Mouse (Mus musculus) G1E (cell line): Measurements from ENCODE around the gene Adgrb3. TPM values are rescaled to one million over a fixed set of nuclear protein-coding genes. Genes with fewer than 3 reads are reported as not detected.

Source experiments
- ATAC-seq: 2 replicates; pipeline ENCODE4 v1.8.0; 2016; ENCODE audit warnings: mild to moderate bottlenecking; ENCODE audit not compliant: insufficient number of reproducible peaks, poor library complexity, low FRiP score, severe bottlenecking; ENCODE audit errors: extremely low read depth
- DNase-seq: peaks from one replicate; pipeline ENCODE4 v3.0.0; 2012; ENCODE audit warnings: low spot score
- H3K27me3 ChIP-seq: 2 replicates; pipeline ENCODE4 v1.6.1; 2012; ENCODE audit warnings: mild to moderate bottlenecking, low read length, inconsistent platforms; ENCODE audit not compliant: insufficient read depth
- H3K36me3 ChIP-seq: replicated peaks from 2 replicates; pipeline ENCODE3; 2012; ENCODE audit warnings: mild to moderate bottlenecking, inconsistent platforms
- H3K4me1 ChIP-seq: 2 replicates; pipeline ENCODE4 v1.6.1; 2012; ENCODE audit warnings: low read depth, low read length, inconsistent platforms, mixed read lengths; ENCODE audit not compliant: insufficient read depth
- H3K4me3 ChIP-seq: 2 replicates; pipeline ENCODE4 v1.5.1; 2012; ENCODE audit warnings: low read depth, mild to moderate bottlenecking, inconsistent platforms, low read length, moderate library complexity, mixed read lengths
- H3K9me3 ChIP-seq: replicated peaks from 2 replicates; pipeline ENCODE4 v1.6.1; 2012; ENCODE audit warnings: inconsistent platforms
- CTCF ChIP-seq: IDR thresholded peaks from 2 replicates; pipeline ENCODE4 v1.5.1; 2012; ENCODE audit warnings: low read depth, low read length, inconsistent platforms, mixed read lengths
- GATA1 ChIP-seq: IDR thresholded peaks from 2 replicates; pipeline ENCODE4 v1.6.1; 2012; ENCODE audit warnings: borderline replicate concordance, low read length, inconsistent platforms, mixed read lengths
- GATA2 ChIP-seq: IDR thresholded peaks from 2 replicates; pipeline ENCODE4 v1.6.1; 2012; ENCODE audit warnings: low read depth, low read length, inconsistent platforms, borderline replicate concordance
- POLR2AphosphoS5 ChIP-seq: IDR thresholded peaks from 2 replicates; pipeline ENCODE4 v1.6.1; 2012; ENCODE audit warnings: low read depth, low read length, inconsistent platforms; ENCODE audit not compliant: insufficient replicate concordance
- TAL1 ChIP-seq: conservative IDR thresholded peaks from 2 replicates; pipeline ENCODE4 v1.6.1; 2012; ENCODE audit warnings: low read depth, low read length, inconsistent platforms, mixed read lengths
- polyA plus RNA-seq: library from polyadenylated mRNA; stranded (reverse); fragments of >175 nt; gene quantifications from 2 replicates; pipeline ENCODE4 v1.2.3, GENCODE M21; 2012
- total RNA-seq, 2 experiments: library from RNA; stranded (forward) in 1 of 2; stranded (reverse) in 1 of 2; fragments of 200-1000 nt in 1 of 2; fragments of >200 nt in 1 of 2; fragmentation: Nextera tagmentation in 1 of 2; gene quantifications; 2 replicates each; pipeline ENCODE4 v1.2.3; 2014 to 2017

Adgrb3 gene
- total and polyA plus RNA-seq, 3 experiments = 0.55 TPM; not detected in 2

DNA sequence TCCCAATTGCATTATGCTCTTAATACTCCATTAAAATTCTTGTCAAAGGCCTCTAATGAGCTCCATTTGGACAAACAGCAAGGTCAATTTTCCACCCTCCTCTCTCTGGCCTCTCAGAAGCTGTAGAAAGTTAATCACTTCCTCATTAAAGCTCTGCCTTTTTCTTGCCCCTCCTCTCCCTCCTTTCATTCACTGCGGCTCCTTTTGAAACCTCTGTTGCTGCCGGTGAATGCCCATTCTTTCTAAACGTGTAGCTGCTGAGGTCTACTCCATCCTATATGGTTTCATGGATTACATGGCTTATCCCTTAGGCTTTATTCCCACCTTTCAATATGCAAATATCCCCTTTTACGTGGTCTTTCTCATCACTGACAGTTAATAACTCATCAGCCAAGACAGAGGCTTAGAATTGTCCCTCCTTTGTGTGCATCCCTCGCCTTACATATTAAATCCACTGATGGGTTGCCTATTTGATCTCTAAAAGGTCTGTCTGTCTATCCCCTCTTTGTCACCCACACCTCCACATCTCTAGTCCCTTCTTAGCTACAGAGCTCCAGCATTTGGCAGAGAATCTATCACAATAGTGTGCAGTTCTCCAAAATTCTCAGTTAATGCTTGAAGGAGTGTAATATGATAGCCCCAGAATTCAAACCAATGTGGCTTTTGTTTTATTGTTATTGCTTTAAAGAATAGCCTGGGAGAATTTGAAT, 741.3 kb downstream of the Adgrb3 start:
- Histone ChIP-seq H3K9me3 (peaks cover 11% of the 10 kb centered on the region), H3K36me3 (no peaks in the 10 kb centered on the region), H3K4me3 (no peak overlapping the region), H3K4me1 (no peaks in the 10 kb centered on the region), H3K27me3 (no peaks in the 10 kb centered on the region)
- ATAC-seq = no peak
- TF ChIP-seq GATA1 = no peak
- no peak for TF ChIP-seq POLR2AphosphoS5
- no peak for TF ChIP-seq CTCF
- no peak for TF ChIP-seq TAL1
- no peak for TF ChIP-seq GATA2
- DNase-seq = no peak

DNA sequence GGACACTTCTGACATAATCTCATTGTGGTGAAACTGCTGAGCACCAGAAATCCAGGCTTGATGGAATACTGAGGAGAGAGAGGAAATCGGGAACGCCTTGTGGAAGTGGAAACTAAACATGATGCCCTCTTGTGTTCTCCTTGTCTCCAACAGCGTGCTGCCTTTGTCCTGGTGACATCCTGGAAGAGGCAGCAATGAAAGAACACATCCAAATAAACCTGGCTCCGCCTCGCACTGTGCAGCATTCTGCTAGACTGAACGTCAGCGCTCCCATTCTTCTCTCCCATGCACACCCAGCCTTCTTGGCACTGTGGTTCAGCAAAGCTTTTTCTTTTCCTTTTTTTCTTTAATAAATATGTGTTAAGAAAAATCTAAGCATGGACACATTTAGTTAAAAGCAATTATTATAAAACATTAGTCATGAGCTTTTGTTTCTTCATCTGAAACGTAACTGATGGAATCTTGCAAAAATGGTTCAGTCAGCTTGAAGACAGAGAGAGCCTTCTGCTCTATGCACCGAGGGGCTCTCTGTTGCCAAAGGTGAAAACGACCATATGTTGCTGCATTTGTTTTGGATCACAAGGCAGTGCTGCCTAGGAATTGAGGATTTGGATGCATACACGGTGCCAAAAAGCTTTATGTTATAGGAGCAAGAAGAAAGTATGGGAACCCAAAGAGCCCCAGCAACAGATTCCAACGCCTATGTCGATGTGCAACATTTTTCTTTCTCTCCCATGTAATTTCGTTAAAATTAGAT, 743.7 kb downstream of the Adgrb3 start:
- Histone ChIP-seq H3K27me3 (no peaks in the 10 kb centered on the region), H3K36me3 (no peaks in the 10 kb centered on the region), H3K4me3 (no peak overlapping the region), H3K9me3 (peaks cover 11% of the 10 kb centered on the region), H3K4me1 (no peaks in the 10 kb centered on the region)
- ATAC-seq (no peak), DNase-seq (no peak)
- TF ChIP-seq CTCF = no peak
- no peak for TF ChIP-seq GATA2
- no peak for TF ChIP-seq GATA1
- no peak for TF ChIP-seq TAL1
- TF ChIP-seq POLR2AphosphoS5 = no peak

DNA sequence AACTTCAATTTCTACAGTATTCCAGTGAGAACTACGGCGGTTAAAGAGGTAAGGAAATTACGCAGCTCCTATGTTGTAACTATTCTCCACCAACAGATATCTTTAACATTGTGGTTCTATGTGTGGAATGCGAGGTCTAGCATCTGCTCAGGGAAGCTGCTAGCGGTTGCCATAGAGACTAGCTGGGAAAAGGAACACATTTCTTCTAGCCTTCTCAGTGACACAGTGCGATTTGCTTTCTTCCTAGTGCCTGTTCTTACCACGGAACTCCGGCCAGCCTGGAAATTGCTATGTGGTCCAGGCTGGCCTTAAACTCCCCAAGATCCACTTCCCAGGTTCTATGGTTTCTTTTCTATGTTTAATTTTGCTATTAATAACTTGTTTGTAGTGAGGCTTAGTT, 747.1 kb downstream of the Adgrb3 start:
- Histone ChIP-seq H3K4me3 (no peak overlapping the region), H3K4me1 (no peaks in the 10 kb centered on the region), H3K27me3 (no peaks in the 10 kb centered on the region), H3K9me3 (peaks cover 14% of the 10 kb centered on the region), H3K36me3 (no peaks in the 10 kb centered on the region)
- ATAC-seq (no peak), DNase-seq (no peak)
- TF ChIP-seq GATA2 = no peak
- TF ChIP-seq GATA1 = no peak
- TF ChIP-seq CTCF = no peak
- no peak for TF ChIP-seq TAL1
- TF ChIP-seq POLR2AphosphoS5 = no peak

DNA sequence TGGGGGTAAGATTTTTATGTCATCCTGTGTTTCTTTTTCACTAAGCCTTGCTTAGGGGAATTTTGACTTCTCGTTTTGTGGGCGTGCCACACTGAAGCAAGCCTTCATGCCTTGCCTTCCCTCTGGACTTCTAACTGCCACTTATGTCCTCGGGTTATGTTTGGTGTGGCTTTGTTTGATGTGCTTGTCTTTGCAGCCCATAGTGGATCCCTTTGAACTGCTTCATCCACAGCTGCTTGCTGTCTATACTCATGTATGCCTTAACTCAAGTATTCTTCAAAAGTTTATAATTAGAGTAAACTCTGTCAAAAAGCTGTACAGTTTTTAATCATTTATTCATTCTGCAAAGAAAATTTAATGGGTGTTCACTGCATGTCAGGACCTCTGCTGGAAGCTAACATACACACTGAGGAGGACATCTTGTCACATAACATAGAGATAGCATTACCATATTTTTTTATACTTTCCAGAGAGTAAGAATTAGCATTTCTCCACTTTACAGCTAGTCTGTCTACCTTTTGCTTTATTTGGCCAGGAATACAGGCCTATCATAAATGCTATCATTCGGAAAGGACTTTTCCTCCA, 748.1 kb downstream of the Adgrb3 start:
- Histone ChIP-seq H3K9me3 (peaks cover 14% of the 10 kb centered on the region), H3K27me3 (no peaks in the 10 kb centered on the region), H3K4me1 (no peaks in the 10 kb centered on the region), H3K4me3 (no peak overlapping the region), H3K36me3 (no peaks in the 10 kb centered on the region)
- no peak for ATAC-seq
- TF ChIP-seq GATA1 = no peak
- no peak for TF ChIP-seq GATA2
- no peak for TF ChIP-seq TAL1
- no peak for TF ChIP-seq CTCF
- no peak for TF ChIP-seq POLR2AphosphoS5
- no peak for DNase-seq

DNA sequence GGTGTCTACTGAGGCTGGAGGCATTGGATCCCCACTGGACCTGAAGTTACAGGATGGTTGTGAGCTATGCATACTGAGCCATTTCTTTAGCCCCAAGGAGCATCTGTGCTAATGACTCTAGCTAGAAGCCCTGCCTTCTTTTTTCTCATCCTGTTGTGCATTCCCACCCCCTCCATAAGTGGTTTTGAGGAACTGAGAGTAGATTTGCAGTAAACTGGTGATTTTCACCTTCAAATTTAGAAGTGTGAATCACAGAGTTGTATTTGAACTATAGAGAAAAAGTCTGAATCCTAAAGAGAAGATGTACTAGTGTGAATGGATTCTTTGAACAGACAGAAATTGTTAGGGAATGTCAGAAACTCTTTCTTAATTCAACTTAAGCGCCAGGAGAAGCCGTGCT, 750.1 kb downstream of the Adgrb3 start:
- H3K27me3 ChIP-seq = no peaks in the 10 kb centered on the region
- ATAC-seq = no peak
- TF ChIP-seq GATA1 = no peak
- TF ChIP-seq GATA2 = no peak
- no peak for TF ChIP-seq POLR2AphosphoS5
- TF ChIP-seq CTCF = no peak
- TF ChIP-seq TAL1 = no peak
- H3K36me3 ChIP-seq = no peaks in the 10 kb centered on the region
- H3K9me3 ChIP-seq = peaks cover 11% of the 10 kb centered on the region
- no peaks in the 10 kb centered on the region for H3K4me1 ChIP-seq
- no peak for DNase-seq
- no peak overlapping the region for H3K4me3 ChIP-seq

DNA sequence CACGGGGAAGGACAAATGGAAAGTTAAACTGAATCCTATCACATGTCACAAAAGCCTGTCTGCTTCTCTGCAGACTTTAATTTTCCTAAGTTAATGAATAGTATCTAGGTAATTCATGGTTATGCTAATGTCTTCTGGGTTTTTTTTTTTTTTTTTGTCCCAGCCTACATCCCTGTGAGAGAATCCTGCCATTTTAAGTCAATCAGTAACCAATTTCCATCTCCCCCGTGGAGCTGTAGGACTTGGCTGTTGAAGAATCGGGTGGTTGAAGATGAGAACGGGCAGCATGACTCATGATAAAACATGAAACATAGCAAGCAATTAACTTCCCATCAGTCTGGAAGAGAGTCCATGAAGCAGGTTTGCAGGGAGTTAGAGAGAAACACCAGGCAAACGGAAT, 753.6 kb downstream of the Adgrb3 start:
- ATAC-seq (no peak), DNase-seq (no peak)
- TF ChIP-seq POLR2AphosphoS5 = no peak
- no peak for TF ChIP-seq CTCF
- TF ChIP-seq GATA1 = no peak
- TF ChIP-seq TAL1 = no peak
- TF ChIP-seq GATA2 = no peak
- Histone ChIP-seq H3K4me3 (no peak overlapping the region), H3K4me1 (no peaks in the 10 kb centered on the region), H3K9me3 (peaks cover 14% of the 10 kb centered on the region), H3K36me3 (no peaks in the 10 kb centered on the region), H3K27me3 (no peaks in the 10 kb centered on the region)
